Mouse (Mus musculus): ENCODE results near the gene Ush2a. TPM values are rescaled to one million over a fixed set of nuclear protein-coding genes. Genes with fewer than 3 reads are reported as not detected.
A peak's percentile ranks its signal among the peaks of the same experiment; 100 is the strongest.

Gene Ush2a
- 0.18 and 0.29 TPM in 2 replicates for polyA plus RNA-seq (2015; fragmentation: Nextera tagmentation; extraction: Ambion mirVana)

- no peak for ATAC-seq (ENCODE audit: low FRiP score)
- no peak within 1 kb of the TSS for H3K9ac ChIP-seq
- H3K27ac ChIP-seq: no peak within 1 kb of the TSS
- H3K4me3 ChIP-seq: no peak within 1 kb of the TSS
- 38% methylated on average over 10 of the region's 10 CpGs for WGBS
- no peaks in the 10 kb centered on the region for H3K36me3 ChIP-seq
- no peaks in the 10 kb centered on the region for H3K9me3 ChIP-seq
- H3K4me1 ChIP-seq (replicated peaks): peaks cover 21% of the 10 kb centered on the region
- no peaks in the 10 kb centered on the region for H3K27me3 ChIP-seq
- H3K4me2 ChIP-seq: no peak within 1 kb of the TSS
These were observed at the start of gene Ush2a for GRCm38 (mm10) chr1:188261903-188262682. Gene Ush2a, plus strand, starts transcription at chr1:188262023.

GRCm38 (mm10) chr1:188214885-188215611 is 46.8 kb upstream of the Ush2a start:
- Histone ChIP-seq H3K27ac (no peak overlapping the region), H3K9me3 (no peaks in the 10 kb centered on the region), H3K27me3 (no peaks in the 10 kb centered on the region), H3K36me3 (no peaks in the 10 kb centered on the region), H3K4me1 (replicated peaks) (no peaks in the 10 kb centered on the region), H3K9ac (no peak overlapping the region), H3K4me3 (no peak overlapping the region), H3K4me2 (no peak overlapping the region)
- 61% methylated on average over 10 of the region's 10 CpGs for WGBS
- ATAC-seq (ENCODE audit: low FRiP score): no peak

GRCm38 (mm10) chr1:188221226-188221792 is 40.5 kb upstream of the Ush2a start:
- 90% methylated on average over 4 of the region's 4 CpGs for WGBS
- no peaks in the 10 kb centered on the region for H3K9me3 ChIP-seq
- ATAC-seq (ENCODE audit: low FRiP score): no peak

GRCm38 (mm10) chr1:188233036-188233724 is 28.6 kb upstream of the Ush2a start:
- H3K4me1 ChIP-seq (replicated peaks): no peaks in the 10 kb centered on the region
- no peak for ATAC-seq (ENCODE audit: low FRiP score)
- no peak overlapping the region for H3K4me3 ChIP-seq
- no peaks in the 10 kb centered on the region for H3K9me3 ChIP-seq
- no peak overlapping the region for H3K4me2 ChIP-seq
- no peaks in the 10 kb centered on the region for H3K36me3 ChIP-seq
- WGBS: 87% methylated on average over 5 of the region's 5 CpGs
- no peaks in the 10 kb centered on the region for H3K27me3 ChIP-seq
- H3K9ac ChIP-seq: no peak overlapping the region
- no peak overlapping the region for H3K27ac ChIP-seq

More at GRCm38 (mm10) chr1:188221226-188221792, 40.5 kb upstream of the Ush2a start:
- Histone ChIP-seq H3K4me2 (no peak overlapping the region), H3K4me1 (replicated peaks) (no peaks in the 10 kb centered on the region), H3K27me3 (no peaks in the 10 kb centered on the region), H3K9ac (no peak overlapping the region), H3K27ac (no peak overlapping the region), H3K4me3 (no peak overlapping the region), H3K36me3 (no peaks in the 10 kb centered on the region)

GRCm38 (mm10) chr1:188238636-188239035 is 23.2 kb upstream of the Ush2a start:
- no peak overlapping the region for H3K27ac ChIP-seq
- no peaks in the 10 kb centered on the region for H3K36me3 ChIP-seq
- H3K9me3 ChIP-seq: no peaks in the 10 kb centered on the region
- no peaks in the 10 kb centered on the region for H3K27me3 ChIP-seq
- no peak overlapping the region for H3K4me3 ChIP-seq
- no peak for ATAC-seq (ENCODE audit: low FRiP score)
- H3K4me1 ChIP-seq (replicated peaks): no peaks in the 10 kb centered on the region
- no peak overlapping the region for H3K9ac ChIP-seq
- no peak overlapping the region for H3K4me2 ChIP-seq

GRCm38 (mm10) chr1:188241766-188242165 is 20.1 kb upstream of the Ush2a start:
- 90% methylated on average over 10 of the region's 10 CpGs for WGBS
- H3K9me3 ChIP-seq: no peaks in the 10 kb centered on the region
- H3K4me2 ChIP-seq: no peak overlapping the region
- no peaks in the 10 kb centered on the region for H3K27me3 ChIP-seq
- no peak overlapping the region for H3K4me3 ChIP-seq
- no peaks in the 10 kb centered on the region for H3K36me3 ChIP-seq
- no peak for ATAC-seq (ENCODE audit: low FRiP score)
- 0 out of 2 replicates have a peak, but pooled peaks cover 2% of the 10 kb centered on the region for H3K4me1 ChIP-seq (replicated peaks)
- no peak overlapping the region for H3K9ac ChIP-seq
- no peak overlapping the region for H3K27ac ChIP-seq

GRCm38 (mm10) chr1:188257500-188257899 is 4.3 kb upstream of the Ush2a start:
- no peak for ATAC-seq (ENCODE audit: low FRiP score)
- Histone ChIP-seq H3K4me2 (no peak overlapping the region), H3K9me3 (no peaks in the 10 kb centered on the region), H3K4me1 (replicated peaks) (peaks cover 21% of the 10 kb centered on the region), H3K9ac (no peak overlapping the region), H3K27ac (no peak overlapping the region), H3K4me3 (no peak overlapping the region), H3K27me3 (no peaks in the 10 kb centered on the region), H3K36me3 (no peaks in the 10 kb centered on the region)
- 86% methylated on average over 7 of the region's 7 CpGs for WGBS

- Histone ChIP-seq H3K4me2 (no peak overlapping the region), H3K27ac (peak overlapping the region; percentile 52; the same call in 1 of the 2 replicates), H3K27me3 (no peaks in the 10 kb centered on the region), H3K9me3 (no peaks in the 10 kb centered on the region), H3K4me1 (replicated peaks) (peaks cover 21% of the 10 kb centered on the region), H3K9ac (no peak overlapping the region), H3K4me3 (no peak overlapping the region), H3K36me3 (no peaks in the 10 kb centered on the region)
- 44% methylated on average over 6 of the region's 6 CpGs for WGBS
- ATAC-seq (ENCODE audit: low FRiP score): peak; percentile 52; the same call in 1 of the 2 replicates
These were observed 1.3 kb upstream of the Ush2a start for GRCm38 (mm10) chr1:188260259-188261107.

GRCm38 (mm10) chr1:188267127-188267722 is 5.4 kb downstream of the Ush2a start:
- H3K4me3 ChIP-seq: no peak overlapping the region
- H3K4me2 ChIP-seq: no peak overlapping the region
- H3K4me1 ChIP-seq (replicated peaks): peaks cover 2% of the 10 kb centered on the region; the same call in 1 of the 2 replicates
- H3K9me3 ChIP-seq: no peaks in the 10 kb centered on the region
- no peak overlapping the region for H3K27ac ChIP-seq
- H3K36me3 ChIP-seq: no peaks in the 10 kb centered on the region
- no peak for ATAC-seq (ENCODE audit: low FRiP score)
- no peak overlapping the region for H3K9ac ChIP-seq
- no peaks in the 10 kb centered on the region for H3K27me3 ChIP-seq
- WGBS: 80% methylated on average over 11 of the region's 11 CpGs

GRCm38 (mm10) chr1:188269071-188269470 is 7.2 kb downstream of the Ush2a start:
- no peak overlapping the region for H3K9ac ChIP-seq
- ATAC-seq (ENCODE audit: low FRiP score): no peak
- WGBS: 57% methylated on average over 6 of the region's 6 CpGs

GRCm38 (mm10) chr1:188313303-188313702 is 51.5 kb downstream of the Ush2a start:
- H3K4me3 ChIP-seq: no peak overlapping the region
- no peaks in the 10 kb centered on the region for H3K9me3 ChIP-seq
- H3K4me2 ChIP-seq: no peak overlapping the region
- no peaks in the 10 kb centered on the region for H3K4me1 ChIP-seq (replicated peaks)
- H3K27ac ChIP-seq: no peak overlapping the region
- WGBS: 92% methylated on average over 7 of the region's 7 CpGs
- H3K27me3 ChIP-seq: no peaks in the 10 kb centered on the region
- ATAC-seq (ENCODE audit: low FRiP score): no peak
- no peaks in the 10 kb centered on the region for H3K36me3 ChIP-seq
- H3K9ac ChIP-seq: no peak overlapping the region

More at GRCm38 (mm10) chr1:188269071-188269470, 7.2 kb downstream of the Ush2a start:
- no peaks in the 10 kb centered on the region for H3K27me3 ChIP-seq
- H3K27ac ChIP-seq: no peak overlapping the region
- H3K36me3 ChIP-seq: no peaks in the 10 kb centered on the region
- no peaks in the 10 kb centered on the region for H3K9me3 ChIP-seq
- H3K4me1 ChIP-seq (replicated peaks): no peaks in the 10 kb centered on the region
- H3K4me3 ChIP-seq: no peak overlapping the region
- no peak overlapping the region for H3K4me2 ChIP-seq

Data from hindbrain, embryonic 13.5 days (tissue).